Mouse (Mus musculus) neural tube, embryonic 12.5 days (tissue): ENCODE measurements around the gene Ache. TPM values are rescaled to one million over a fixed set of nuclear protein-coding genes. Genes with fewer than 3 reads are reported as not detected.

Experiments
- ATAC-seq: fragments of 200-750 bp; cut with Nextera tagmentation; 2 replicates; pipeline ENCODE4 v1.8.0; 2017; ENCODE audit warnings: low read depth, mild to moderate bottlenecking, moderate TSS enrichment, moderate library complexity; ENCODE audit not compliant: low FRiP score
- H3K27ac ChIP-seq: fragments of 300-500 bp; sonication (generic); 2 replicates; pipeline ENCODE4 v1.5.1; 2016
- H3K27me3 ChIP-seq: fragments of 300-500 bp; sonication (generic); replicated peaks from 2 replicates; pipeline ENCODE4 v1.6.1; 2016; ENCODE audit warnings: mild to moderate bottlenecking
- H3K36me3 ChIP-seq: fragments of 300-500 bp; sonication (generic); 2 replicates; pipeline ENCODE4 v1.6.1; 2016; ENCODE audit warnings: mild to moderate bottlenecking
- H3K4me1 ChIP-seq: fragments of 300-500 bp; sonication (generic); 2 replicates; pipeline ENCODE4 v1.6.1; 2016
- H3K4me2 ChIP-seq: fragments of 300-500 bp; sonication (generic); replicated peaks from 2 replicates; pipeline ENCODE4 v1.6.1; 2016; ENCODE audit warnings: mild to moderate bottlenecking
- H3K4me3 ChIP-seq: fragments of 300-500 bp; sonication (generic); 2 replicates; pipeline ENCODE4 v1.5.1; 2016
- H3K9ac ChIP-seq: fragments of 300-500 bp; sonication (generic); 2 replicates; pipeline ENCODE4 v1.6.1; 2016; ENCODE audit warnings: mild to moderate bottlenecking
- H3K9me3 ChIP-seq: fragments of 300-500 bp; sonication (generic); 2 replicates; pipeline ENCODE4 v1.6.1; 2016; ENCODE audit warnings: mild to moderate bottlenecking
- WGBS: fragments of 180-500 bp; shearing (Covaris S2); methylation state at CpG from one replicate; pipeline ENCODE4 v1.1.7; 2016; 5-methylcytosine and 5-hydroxymethylcytosine counted together
- polyA plus RNA-seq: library from polyadenylated mRNA; unstranded; fragments of >200 nt; fragmentation: Nextera tagmentation; extraction: Ambion mirVana; gene quantifications from 2 replicates; pipeline ENCODE4 v1.2.1, GENCODE M21; 2016

The Ache gene
- polyA plus RNA-seq, 1 experiment from 2014 or later = 23.5 TPM

DNA sequence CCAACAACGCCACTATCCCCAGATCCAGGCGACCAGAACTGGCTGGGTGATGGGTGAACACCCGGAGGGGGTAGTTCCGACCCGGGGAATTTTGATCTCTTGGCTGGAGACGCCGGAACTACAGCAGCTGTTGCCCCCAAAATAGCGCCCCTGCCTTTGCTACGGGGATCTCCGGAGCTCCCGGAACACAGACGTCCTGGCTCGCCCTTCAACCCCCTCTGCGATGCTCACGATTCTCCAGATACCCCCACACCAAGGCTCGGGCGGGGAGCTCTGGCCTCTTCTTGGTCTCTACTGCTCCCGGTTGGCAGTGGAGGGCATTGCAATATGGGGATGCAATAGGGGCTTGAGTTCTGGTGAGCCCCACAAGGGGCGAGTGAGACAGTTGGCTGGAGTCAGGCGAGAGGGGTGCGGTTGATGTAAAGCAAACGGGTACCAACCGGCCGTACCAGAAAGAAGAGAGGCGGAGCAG is 1.7 kb downstream of the Ache start:
- ATAC-seq = no peak
- no peaks in the 10 kb centered on the region for H3K36me3 ChIP-seq
- peaks cover 37% of the 10 kb centered on the region for H3K4me1 ChIP-seq
- no peak overlapping the region for H3K27ac ChIP-seq
- H3K4me2 ChIP-seq = peak overlapping the region; percentile 95
- H3K9me3 ChIP-seq = no peaks in the 10 kb centered on the region
- 3% methylated on average over 25 of the region's 25 CpGs for WGBS
- peak overlapping the region; percentile 44 for H3K4me3 ChIP-seq
- H3K27me3 ChIP-seq = peaks cover 52% of the 10 kb centered on the region
- 0 out of 2 replicates have a peak overlapping the region, but pooled peaks have one; percentile 67 for H3K9ac ChIP-seq

DNA sequence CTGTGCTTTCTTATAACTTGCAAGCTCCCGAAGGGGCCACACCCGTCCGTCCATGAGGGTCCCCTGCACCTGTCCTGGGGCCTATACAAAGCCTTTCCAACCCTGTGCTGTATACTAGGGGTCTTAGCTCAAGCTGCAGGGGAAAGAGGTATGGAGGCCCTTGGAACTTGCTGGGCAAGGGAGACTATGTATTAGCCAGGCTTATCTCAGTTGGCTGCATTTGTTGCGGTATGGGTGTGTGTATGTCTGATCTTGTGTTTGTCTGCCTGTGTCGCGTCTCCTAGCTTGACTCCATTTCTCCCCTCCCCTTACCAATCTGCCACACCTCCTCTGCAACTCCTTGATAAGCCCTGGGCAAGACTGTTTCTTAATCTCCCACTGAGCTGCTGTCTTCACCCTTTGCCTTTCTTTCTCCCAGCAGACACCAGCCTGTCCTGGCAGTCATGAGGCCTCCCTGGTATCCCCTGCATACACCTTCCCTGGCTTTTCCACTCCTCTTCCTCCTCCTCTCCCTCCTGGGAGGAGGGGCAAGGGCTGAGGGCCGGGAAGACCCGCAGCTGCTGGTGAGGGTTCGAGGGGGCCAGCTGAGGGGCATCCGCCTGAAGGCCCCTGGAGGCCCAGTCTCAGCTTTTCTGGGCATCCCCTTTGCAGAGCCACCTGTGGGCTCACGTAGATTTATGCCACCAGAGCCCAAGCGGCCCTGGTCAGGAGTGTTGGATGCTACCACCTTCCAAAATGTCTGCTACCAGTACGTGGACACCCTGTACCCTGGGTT is 2.5 kb downstream of the Ache start:
- Histone ChIP-seq H3K9me3 (no peaks in the 10 kb centered on the region), H3K27me3 (peaks cover 52% of the 10 kb centered on the region), H3K4me1 (peaks cover 42% of the 10 kb centered on the region), H3K36me3 (no peaks in the 10 kb centered on the region), H3K4me2 (peak overlapping the region; percentile 95), H3K4me3 (peak overlapping the region; percentile 44), H3K9ac (0 out of 2 replicates have a peak overlapping the region, but pooled peaks have one; percentile 5), H3K27ac (no peak overlapping the region)
- no peak for ATAC-seq
- 55% methylated on average over 13 of the region's 13 CpGs for WGBS

DNA sequence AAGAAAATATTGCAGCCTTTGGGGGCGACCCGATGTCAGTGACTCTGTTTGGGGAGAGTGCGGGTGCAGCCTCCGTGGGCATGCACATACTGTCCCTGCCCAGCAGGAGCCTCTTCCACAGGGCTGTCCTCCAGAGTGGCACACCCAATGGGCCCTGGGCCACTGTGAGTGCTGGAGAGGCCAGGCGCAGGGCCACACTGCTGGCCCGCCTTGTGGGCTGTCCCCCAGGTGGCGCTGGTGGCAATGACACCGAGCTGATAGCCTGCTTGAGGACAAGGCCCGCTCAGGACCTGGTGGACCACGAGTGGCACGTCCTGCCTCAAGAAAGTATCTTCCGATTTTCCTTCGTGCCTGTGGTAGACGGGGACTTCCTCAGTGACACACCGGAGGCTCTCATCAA is 3.4 kb downstream of the Ache start:
- no peak for ATAC-seq
- Histone ChIP-seq H3K36me3 (peaks cover 8% of the 10 kb centered on the region), H3K9ac (0 out of 2 replicates have a peak overlapping the region, but pooled peaks have one; percentile 5), H3K4me1 (peaks cover 49% of the 10 kb centered on the region), H3K4me3 (no peak overlapping the region), H3K27me3 (peaks cover 52% of the 10 kb centered on the region), H3K4me2 (0 out of 2 replicates have a peak overlapping the region, but pooled peaks have one; percentile 6), H3K9me3 (no peaks in the 10 kb centered on the region), H3K27ac (no peak overlapping the region)
- 22% methylated on average over 15 of the region's 15 CpGs for WGBS

GRCm38 (mm10) chr5:137291381-137291926 is 4.1 kb downstream of the Ache start:
- no peak for ATAC-seq
- Histone ChIP-seq H3K9me3 (no peaks in the 10 kb centered on the region), H3K4me1 (peaks cover 49% of the 10 kb centered on the region)

DNA sequence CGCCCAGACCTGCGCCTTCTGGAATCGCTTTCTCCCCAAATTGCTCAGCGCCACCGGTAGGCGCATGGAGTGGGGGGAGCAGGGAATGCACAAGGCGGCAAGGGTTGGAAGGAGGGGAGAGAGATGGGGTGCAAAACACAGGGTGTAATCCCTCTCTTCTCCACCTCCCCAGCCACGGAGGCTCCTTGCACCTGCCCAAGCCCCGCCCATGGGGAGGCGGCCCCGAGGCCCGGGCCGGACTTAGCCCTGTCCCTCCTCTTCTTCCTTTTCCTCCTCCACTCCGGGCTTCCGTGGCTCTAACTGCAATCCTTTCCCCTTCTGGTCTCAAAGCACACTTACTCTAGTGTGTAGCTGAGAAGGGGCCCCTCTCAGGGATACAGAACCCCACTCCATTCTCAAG is 6.0 kb downstream of the Ache start:
- Histone ChIP-seq H3K27ac (no peak overlapping the region), H3K27me3 (peaks cover 38% of the 10 kb centered on the region), H3K4me3 (peak overlapping the region; percentile 51), H3K4me1 (peaks cover 34% of the 10 kb centered on the region), H3K9ac (peak overlapping the region; percentile 66), H3K9me3 (no peaks in the 10 kb centered on the region), H3K36me3 (peaks cover 34% of the 10 kb centered on the region), H3K4me2 (peak overlapping the region; percentile 96)
- WGBS = 0% methylated on average over 15 of the region's 15 CpGs
- ATAC-seq = no peak

More at GRCm38 (mm10) chr5:137291381-137291926, 4.1 kb downstream of the Ache start:
- 78% methylated on average over 15 of the region's 15 CpGs for WGBS
- peaks cover 52% of the 10 kb centered on the region for H3K27me3 ChIP-seq
- H3K9ac ChIP-seq = no peak overlapping the region
- no peak overlapping the region for H3K27ac ChIP-seq
- no peak overlapping the region; the same call in 1 of the 2 replicates for H3K4me2 ChIP-seq
- no peak overlapping the region for H3K4me3 ChIP-seq
- H3K36me3 ChIP-seq = peaks cover 16% of the 10 kb centered on the region

DNA sequence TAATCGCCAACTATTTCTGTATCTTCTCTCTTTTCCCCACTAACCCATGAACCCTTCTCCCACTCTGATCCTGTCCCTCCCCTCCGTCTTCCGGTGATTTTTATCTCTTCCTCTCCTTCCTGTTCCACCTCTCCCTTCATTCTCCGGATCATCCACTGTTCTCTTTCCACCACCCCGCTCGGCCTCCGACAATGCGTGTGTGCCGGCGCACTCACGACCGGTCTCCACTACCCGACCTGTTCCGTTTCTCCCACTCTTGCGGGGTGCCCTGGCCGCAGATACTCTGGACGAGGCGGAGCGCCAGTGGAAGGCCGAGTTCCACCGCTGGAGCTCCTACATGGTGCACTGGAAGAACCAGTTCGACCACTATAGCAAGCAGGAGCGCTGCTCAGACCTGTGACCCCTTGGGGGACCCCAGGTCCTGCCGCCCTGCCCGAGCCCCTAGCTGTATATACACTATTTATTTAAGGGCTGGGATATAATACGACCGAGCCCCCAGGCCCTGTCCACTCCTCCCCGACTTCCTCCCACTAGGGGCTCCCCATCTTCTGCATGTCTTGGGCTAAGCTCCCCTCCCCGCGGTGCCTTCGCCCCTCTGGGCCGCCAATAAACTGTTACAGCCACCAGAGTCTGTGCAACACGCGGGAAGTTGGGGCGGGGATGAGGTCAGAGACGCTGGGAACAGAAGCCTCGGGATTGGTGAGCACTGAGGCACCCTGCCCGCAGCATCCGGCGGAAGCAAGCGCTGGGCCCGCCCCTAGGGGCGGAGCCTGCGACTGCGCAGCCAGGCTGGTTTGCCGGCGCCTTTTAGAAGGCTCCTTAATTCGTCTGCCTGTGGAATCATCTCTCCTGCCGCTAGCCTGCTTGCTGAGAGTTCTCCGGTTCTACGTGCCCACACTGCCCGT is 6.8 kb downstream of the Ache start, which contains the start of gene Ufsp1:
Ufsp1 (plus strand) TSS at position 791 of the 905 bp plus-strand sequence.
- Histone ChIP-seq H3K27me3 (peaks cover 30% of the 10 kb centered on the region), H3K27ac (peak within 1 kb of the TSS; percentile 82), H3K4me1 (peaks cover 26% of the 10 kb centered on the region), H3K4me3 (peak within 1 kb of the TSS; percentile 51), H3K4me2 (peak within 1 kb of the TSS; percentile 96), H3K9me3 (no peaks in the 10 kb centered on the region), H3K9ac (peak within 1 kb of the TSS; percentile 79), H3K36me3 (peaks cover 42% of the 10 kb centered on the region)
- ATAC-seq = peak; percentile 93
- under 1% methylated on average over 52 of the region's 52 CpGs for WGBS

DNA sequence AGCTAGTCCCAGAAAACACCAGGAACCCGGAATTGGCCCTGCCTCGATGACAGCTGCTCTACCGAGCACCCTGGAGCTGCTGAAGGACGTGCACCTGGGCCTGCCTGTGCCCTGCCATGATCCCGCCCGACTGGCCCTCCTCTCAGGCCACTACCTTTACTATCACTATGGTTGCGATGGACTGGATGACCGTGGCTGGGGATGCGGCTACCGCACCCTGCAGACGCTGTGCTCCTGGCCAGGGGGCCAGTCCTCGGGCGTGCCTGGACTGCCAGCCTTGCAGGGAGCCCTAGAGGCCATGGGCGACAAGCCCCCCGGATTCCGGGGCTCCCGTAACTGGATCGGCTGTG is 7.4 kb downstream of the Ache start:
- Histone ChIP-seq H3K27me3 (peaks cover 24% of the 10 kb centered on the region), H3K36me3 (peaks cover 49% of the 10 kb centered on the region), H3K4me3 (peak overlapping the region; percentile 51), H3K27ac (peak overlapping the region; percentile 82), H3K4me1 (peaks cover 25% of the 10 kb centered on the region), H3K9ac (peak overlapping the region; percentile 79), H3K9me3 (no peaks in the 10 kb centered on the region), H3K4me2 (peak overlapping the region; percentile 96)
- 6% methylated on average over 18 of the region's 18 CpGs for whole genome bisulfite sequencing
- peak; percentile 64 for ATAC-seq

- 0 out of 2 replicates have a peak overlapping the region, but pooled peaks have one; percentile 82 for H3K27ac ChIP-seq
- peaks cover 55% of the 10 kb centered on the region for H3K36me3 ChIP-seq
- 80% methylated on average over 9 of the region's 9 CpGs for WGBS
- no peak for ATAC-seq
- 0 out of 2 replicates have a peak overlapping the region, but pooled peaks have one; percentile 51 for H3K4me3 ChIP-seq
- peak overlapping the region; percentile 96 for H3K4me2 ChIP-seq
- no peaks in the 10 kb centered on the region for H3K9me3 ChIP-seq
- H3K27me3 ChIP-seq = peaks cover 18% of the 10 kb centered on the region
- peaks cover 25% of the 10 kb centered on the region for H3K4me1 ChIP-seq
- peak overlapping the region; percentile 79 for H3K9ac ChIP-seq
Measured at GRCm38 (mm10) chr5:137295296-137295695, 8.0 kb downstream of the Ache start.

DNA sequence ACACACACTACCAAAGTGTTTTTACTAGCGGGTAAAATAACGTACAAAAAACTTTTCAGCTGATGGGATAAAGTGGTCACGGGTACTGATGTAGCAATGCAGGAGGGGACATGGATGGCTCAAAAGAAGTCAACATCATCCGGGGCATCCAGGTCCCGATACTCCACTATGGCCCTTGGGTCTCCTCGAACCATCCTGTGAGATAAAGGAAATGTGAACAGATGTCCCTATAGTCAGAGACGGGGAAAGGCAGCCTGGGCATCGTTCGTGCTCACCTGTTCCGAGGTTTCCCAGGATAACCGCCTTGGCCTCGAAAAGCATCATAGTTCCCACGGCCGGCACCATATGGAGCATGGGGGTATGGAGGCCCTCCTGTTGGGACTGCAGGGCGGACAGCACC is 8.4 kb downstream of the Ache start:
- no peak for ATAC-seq
- no peaks in the 10 kb centered on the region for H3K9me3 ChIP-seq
- 94% methylated on average over 15 of the region's 15 CpGs for WGBS
- H3K4me2 ChIP-seq = peak overlapping the region; percentile 96; the same call in 1 of the 2 replicates
- peaks cover 14% of the 10 kb centered on the region for H3K27me3 ChIP-seq
- no peak overlapping the region for H3K27ac ChIP-seq
- H3K36me3 ChIP-seq = peaks cover 59% of the 10 kb centered on the region
- peaks cover 25% of the 10 kb centered on the region for H3K4me1 ChIP-seq
- no peak overlapping the region for H3K4me3 ChIP-seq
- 0 out of 2 replicates have a peak overlapping the region, but pooled peaks have one; percentile 79 for H3K9ac ChIP-seq

DNA sequence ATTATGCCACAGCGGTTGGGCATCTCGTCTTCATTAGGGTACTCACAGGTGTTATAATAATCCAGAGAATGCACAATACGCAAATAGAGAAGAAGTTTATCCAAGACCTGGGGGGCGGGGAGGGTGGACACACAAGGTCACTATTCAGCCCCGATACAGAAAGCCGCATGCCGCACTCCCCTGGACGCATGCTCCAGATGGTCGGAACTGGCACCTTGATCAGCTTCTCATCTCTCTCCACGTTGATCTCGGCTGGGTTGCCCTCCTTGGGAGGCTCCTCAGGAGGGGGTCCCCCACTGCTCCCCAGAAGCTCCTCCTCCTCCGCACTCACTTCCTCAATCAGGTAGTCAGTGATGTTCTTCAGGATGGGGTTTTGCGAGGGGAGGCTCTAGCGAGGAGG is 9.8 kb downstream of the Ache start:
- WGBS = 90% methylated on average over 14 of the region's 14 CpGs
- H3K36me3 ChIP-seq = peaks cover 72% of the 10 kb centered on the region
- H3K4me1 ChIP-seq = peaks cover 25% of the 10 kb centered on the region
- no peak overlapping the region for H3K4me2 ChIP-seq
- peaks cover 2% of the 10 kb centered on the region; the same call in 1 of the 2 replicates for H3K27me3 ChIP-seq
- H3K9ac ChIP-seq = no peak overlapping the region
- H3K9me3 ChIP-seq = no peaks in the 10 kb centered on the region
- ATAC-seq = no peak
- no peak overlapping the region for H3K27ac ChIP-seq
- H3K4me3 ChIP-seq = no peak overlapping the region

- no peaks in the 10 kb centered on the region for H3K9me3 ChIP-seq
- 95% methylated on average over 7 of the region's 7 CpGs for WGBS
- no peak overlapping the region for H3K9ac ChIP-seq
- H3K4me3 ChIP-seq = no peak overlapping the region
- peaks cover 90% of the 10 kb centered on the region for H3K36me3 ChIP-seq
- no peak overlapping the region for H3K4me2 ChIP-seq
- no peak for ATAC-seq
- H3K4me1 ChIP-seq = peaks cover 13% of the 10 kb centered on the region
- H3K27ac ChIP-seq = no peak overlapping the region
- no peaks in the 10 kb centered on the region for H3K27me3 ChIP-seq
Measured at GRCm38 (mm10) chr5:137299240-137299639, 11.9 kb downstream of the Ache start.
